Mouse (Mus musculus) telencephalon, adult 2 months (tissue): ENCODE results near the gene Cryzl2.

Source experiments
- DNase-seq: peaks from one replicate; pipeline ENCODE4 v3.0.0-alpha.2; 2011; ENCODE audit warnings: low read depth, low spot score

Cryzl2 gene

DNA sequence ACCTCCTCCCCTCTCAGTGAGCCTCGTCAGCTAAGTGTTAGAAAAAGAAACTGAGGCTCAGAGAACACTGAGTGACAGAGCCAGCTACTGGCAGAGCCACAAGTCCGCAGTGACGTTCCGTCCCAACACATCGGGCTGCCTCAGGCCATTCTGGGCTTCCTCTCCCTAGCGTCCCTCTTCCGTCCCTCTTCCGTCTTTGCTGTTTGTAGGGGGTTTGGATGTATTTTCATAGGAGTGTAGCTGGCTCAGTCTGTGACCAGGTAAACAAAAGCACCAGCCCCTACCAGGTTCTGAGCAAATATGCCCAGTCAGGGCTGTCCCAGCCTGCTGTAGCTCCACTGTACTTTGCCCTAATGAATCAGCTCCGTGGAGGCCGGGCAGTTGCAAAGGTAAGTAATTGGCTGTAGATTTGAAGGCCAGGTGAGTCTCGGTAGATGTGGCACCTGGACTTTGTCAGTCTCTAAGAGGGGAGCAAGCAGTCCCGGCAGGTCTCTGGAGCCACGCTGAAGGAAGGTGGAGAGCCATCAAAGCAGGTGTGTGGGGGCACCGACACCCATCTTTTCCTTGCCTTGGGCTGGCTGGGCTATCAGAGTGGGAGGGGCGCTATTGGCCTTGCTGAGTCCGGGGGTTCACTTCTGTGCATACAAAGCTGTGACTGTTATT, 67.4 kb downstream of the Cryzl2 start:
- no peak for DNase-seq

DNA sequence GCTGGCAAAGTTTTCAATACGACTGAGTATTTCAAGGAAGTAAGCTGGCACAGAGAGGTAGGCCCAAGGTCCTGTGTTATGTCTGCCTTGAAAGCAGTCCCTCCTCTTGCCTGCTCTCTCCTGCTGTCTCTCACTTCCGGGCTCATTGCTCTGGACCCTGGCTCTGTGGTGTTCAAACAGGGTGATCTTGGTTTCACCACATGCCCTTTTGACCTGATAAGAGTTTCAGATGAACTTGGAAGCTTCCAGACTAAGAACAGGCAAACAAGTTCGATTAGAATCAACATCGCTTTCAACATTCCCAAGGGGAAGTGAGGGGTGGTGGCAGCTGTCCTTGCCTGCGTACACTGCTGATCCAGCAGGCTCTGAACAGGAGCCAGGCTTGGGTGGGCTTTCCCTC, 68.2 kb downstream of the Cryzl2 start:
- DNase-seq: no peak

DNA sequence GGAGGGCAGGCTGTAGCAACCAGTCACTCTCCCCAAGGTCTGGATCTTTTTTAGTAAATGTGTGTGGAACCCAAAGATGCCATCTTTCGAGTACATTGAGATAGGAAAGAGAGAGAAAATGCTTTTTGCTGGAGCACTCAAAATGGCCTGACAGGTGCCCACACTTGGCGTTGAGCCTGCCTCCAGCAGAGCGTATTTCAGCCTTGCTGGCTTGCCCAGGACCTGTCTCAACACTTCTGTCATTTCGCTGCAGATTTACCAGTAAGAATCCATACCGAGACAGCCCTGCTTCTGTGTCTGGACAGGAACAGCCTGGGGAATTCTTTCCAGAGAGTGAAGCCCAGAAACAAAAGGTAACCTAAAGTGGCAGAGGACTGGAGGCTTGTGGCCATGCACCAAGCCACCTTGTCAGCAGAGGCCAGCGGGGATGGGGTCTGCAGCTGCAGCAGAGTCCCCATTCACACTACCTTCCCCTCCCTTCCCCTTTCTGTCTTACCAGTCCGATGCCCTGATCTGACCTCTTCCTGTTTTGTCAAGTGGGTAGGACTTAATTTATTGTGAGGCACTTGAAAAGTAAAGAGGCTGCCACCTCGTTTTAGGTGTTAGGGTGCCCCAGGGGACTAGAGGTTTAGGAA, 74.6 kb downstream of the Cryzl2 start:
- no peak for DNase-seq

DNA sequence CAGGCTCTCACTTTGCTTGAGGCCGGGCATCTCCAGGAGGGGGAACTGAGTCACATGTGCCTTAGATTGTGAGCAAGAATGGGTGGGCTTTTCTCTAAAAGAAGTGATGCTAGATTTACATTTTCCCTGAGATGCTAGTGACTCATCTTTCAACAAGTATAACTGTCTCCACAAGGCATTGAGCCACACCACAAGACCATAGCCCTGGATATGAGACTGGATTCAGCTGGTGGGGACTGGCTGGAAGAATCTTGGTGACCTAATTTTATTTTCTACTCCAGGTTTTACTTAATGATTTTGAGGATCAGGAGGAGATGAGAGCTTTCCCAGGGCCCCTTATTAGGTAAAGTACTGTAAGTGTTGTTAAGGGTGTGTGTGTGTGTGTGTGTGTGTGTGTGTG, 77.2 kb downstream of the Cryzl2 start:
- no peak for DNase-seq

DNA sequence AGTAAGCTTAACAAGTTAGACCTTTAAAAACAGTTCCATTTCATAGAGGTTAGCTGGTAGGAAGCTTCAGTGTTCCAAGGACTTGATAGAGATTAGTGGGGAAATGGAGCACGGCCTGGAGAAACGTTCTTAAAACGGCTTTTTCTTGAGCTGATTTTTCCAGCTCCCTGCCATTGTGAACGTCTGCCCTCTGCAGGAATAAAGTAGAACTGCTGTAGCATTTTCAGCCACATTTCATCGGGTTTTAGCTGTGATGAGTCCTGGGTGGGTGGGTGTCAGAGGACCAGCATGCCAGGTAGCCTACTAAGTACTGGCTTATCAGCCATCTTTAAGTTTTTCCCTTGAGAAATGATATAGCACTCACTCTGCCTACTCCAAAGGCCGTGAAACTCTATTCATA, 78.1 kb downstream of the Cryzl2 start:
- no peak for DNase-seq

DNA sequence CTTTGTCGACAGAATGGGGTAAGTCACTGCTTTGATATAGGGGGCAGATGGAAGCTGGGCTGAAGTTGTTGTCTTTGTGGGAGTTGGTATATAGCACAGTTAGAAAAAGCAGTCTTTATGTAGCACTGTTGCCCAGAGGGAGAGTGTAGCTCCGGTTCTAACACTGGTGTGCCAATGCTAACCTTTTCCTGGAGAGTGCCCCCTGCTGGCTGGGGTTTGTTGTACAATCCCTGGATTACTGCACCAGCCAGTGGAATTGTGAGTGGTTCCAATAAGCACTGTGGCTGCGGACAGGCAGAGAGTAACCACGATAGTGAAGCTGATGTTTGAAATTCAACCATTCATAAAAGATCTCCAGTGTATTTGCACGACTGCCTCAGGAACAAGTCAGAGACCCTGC, 79.3 kb downstream of the Cryzl2 start:
- no peak for DNase-seq
